Mouse (Mus musculus) midbrain, embryonic 10.5 days (tissue): ENCODE data around the gene Taf13. TPM values are rescaled to one million over a fixed set of nuclear protein-coding genes. Genes with fewer than 3 reads are reported as not detected.

Experiments
- DNase-seq: peaks from one replicate; pipeline ENCODE4 v3.0.0-alpha.2; 2017; ENCODE audit warnings: low spot score
- H3K27ac ChIP-seq: fragments of 300-500 bp; sonication (generic); replicated peaks from 2 replicates; pipeline ENCODE4 v1.5.1; 2016; ENCODE audit warnings: mild to moderate bottlenecking
- H3K27me3 ChIP-seq: fragments of 300-500 bp; sonication (generic); 2 replicates; pipeline ENCODE4 v1.6.1; 2016; ENCODE audit warnings: low read depth, mild to moderate bottlenecking; ENCODE audit not compliant: poor library complexity, severe bottlenecking
- H3K36me3 ChIP-seq: fragments of 300-500 bp; sonication (generic); 2 replicates; pipeline ENCODE4 v1.6.1; 2016; ENCODE audit warnings: mild to moderate bottlenecking, moderate library complexity
- H3K4me1 ChIP-seq: fragments of 300-500 bp; sonication (generic); 2 replicates; pipeline ENCODE4 v1.6.1; 2016
- H3K4me3 ChIP-seq: fragments of 300-500 bp; sonication (generic); 2 replicates; pipeline ENCODE4 v1.5.1; 2016; ENCODE audit warnings: mild to moderate bottlenecking, moderate library complexity
- H3K9me3 ChIP-seq: fragments of 300-500 bp; sonication (generic); replicated peaks from 2 replicates; pipeline ENCODE4 v1.6.1; 2016; ENCODE audit warnings: mild to moderate bottlenecking
- WGBS: fragments of 180-500 bp; shearing (Covaris S2); methylation state at CpG from one replicate; pipeline ENCODE4 v1.1.7; 2016; 5-methylcytosine and 5-hydroxymethylcytosine counted together
- microRNA-seq: library from miRNA; unstranded; fragments of <30 nt; microRNA quantifications from one replicate; pipeline ENCODE4, GENCODE M21; 2017
- polyA plus RNA-seq: library from polyadenylated mRNA; unstranded; fragments of >200 nt; fragmentation: Nextera tagmentation; extraction: Ambion mirVana; gene quantifications from 2 replicates; pipeline ENCODE4 v1.2.1, GENCODE M21; 2016

Gene Taf13
- polyA plus RNA-seq, 1 experiment from 2014 or later = 78.3 TPM

- no peaks in the 10 kb centered on the region for H3K9me3 ChIP-seq
- peaks cover 30% of the 10 kb centered on the region for H3K4me1 ChIP-seq
- no peaks in the 10 kb centered on the region for H3K27me3 ChIP-seq
- H3K36me3 ChIP-seq = no peaks in the 10 kb centered on the region
- under 1% methylated on average over 61 of the region's 61 CpGs for WGBS
- H3K4me3 ChIP-seq = peak overlapping the region; percentile 99
- no peak for DNase-seq
- H3K27ac ChIP-seq = peak overlapping the region; percentile 92
Measured at GRCm38 (mm10) chr3:108591530-108592522, 20.3 kb downstream of the Taf13 start.

GRCm38 (mm10) chr3:108608906-108609305, 37.4 kb downstream of the Taf13 start:
- no peak for DNase-seq
- peaks cover 27% of the 10 kb centered on the region for H3K36me3 ChIP-seq
- no peaks in the 10 kb centered on the region for H3K4me1 ChIP-seq
- H3K9me3 ChIP-seq = no peaks in the 10 kb centered on the region
- 82% methylated on average over 3 of the region's 3 CpGs for WGBS
- H3K4me3 ChIP-seq = no peak overlapping the region
- H3K27ac ChIP-seq = no peak overlapping the region
- H3K27me3 ChIP-seq = no peaks in the 10 kb centered on the region

Small RNA genes within 50 kb of the gene (microRNA-seq; reads per million reads assigned to microRNA genes)
- gene Gm22860 = not detected

Other genes starting within 250 kb of the Taf13 start
- 0.09 TPM in 1 of 2 replicates, not detected in the other for gene Mybphl, start 206.8 kb upstream of the Taf13 start, polyA plus RNA-seq
- gene Psrc1, start 187.9 kb upstream of the Taf13 start, polyA plus RNA-seq = 93.3 and 105 TPM in 2 replicates
- gene Celsr2, start 156.1 kb upstream of the Taf13 start, polyA plus RNA-seq = 53.7 and 67.5 TPM in 2 replicates
- gene Sars, start 126.5 kb upstream of the Taf13 start, polyA plus RNA-seq = 179 and 187 TPM in 2 replicates
- 0.49 and 0.63 TPM in 2 replicates for gene 1700013F07Rik, start 37.5 kb upstream of the Taf13 start, polyA plus RNA-seq
- 2.6 and 3.2 TPM in 2 replicates for gene 5330417C22Rik, start 35.2 kb upstream of the Taf13 start, polyA plus RNA-seq
- gene Tmem167b, start 9.2 kb upstream of the Taf13 start, polyA plus RNA-seq = 38.6 and 50.8 TPM in 2 replicates
- gene Wdr47, start 19.6 kb downstream of the Taf13 start, polyA plus RNA-seq = 23.6 and 36.5 TPM in 2 replicates
- gene Clcc1, start 82.2 kb downstream of the Taf13 start, polyA plus RNA-seq = 77.5 and 78.8 TPM in 2 replicates
- gene Gpsm2, start 150.6 kb downstream of the Taf13 start, polyA plus RNA-seq = 90.8 and 100 TPM in 2 replicates
- not detected in 2 replicates for gene Aknad1, start 168.0 kb downstream of the Taf13 start, polyA plus RNA-seq